Comparison of ENCODE assay signal across 13 mouse cellular contexts in the genomic region with DNA sequence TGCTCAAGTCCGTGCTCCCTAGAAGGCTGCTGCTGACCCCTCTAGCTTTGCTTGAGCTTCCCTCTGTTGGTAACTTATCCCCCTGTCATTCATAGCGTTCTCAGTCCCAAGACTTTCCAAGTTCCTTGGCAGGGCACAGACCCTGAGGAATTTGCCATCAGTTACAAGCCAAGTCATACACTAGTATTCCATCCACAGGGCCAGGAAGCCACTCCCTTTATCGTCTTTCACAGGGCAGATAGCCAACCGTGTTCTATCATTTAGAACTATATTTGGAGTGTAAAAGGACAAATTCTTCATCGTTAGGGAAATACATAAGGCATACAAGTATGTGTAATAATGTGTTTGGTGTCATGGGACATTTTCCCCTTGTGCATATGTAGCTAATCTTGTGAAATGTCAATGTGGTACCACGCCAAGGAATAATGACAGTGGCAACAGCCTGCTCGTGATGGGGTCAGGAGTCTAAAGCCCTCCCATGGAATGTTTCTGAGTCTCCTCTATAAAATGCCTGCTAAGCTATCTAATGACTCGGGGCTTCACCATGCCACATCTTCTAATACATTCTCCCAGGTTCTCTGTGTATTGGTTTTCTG.
"Had no signal": no experiment of that assay in that cellular context is flagged by ENCODE, and none has a peak within 500 bp of the region (broad histone marks: within the 10 kb centered on the region; RNA-seq: fewer than 3 reads in every experiment).

No protein-coding gene starts in this region.

- DNase-seq: kidney, adult 8-10 months; kidney, postnatal 25 days; liver, embryonic 13.5 days; retina, postnatal 1 day; right cerebral cortex, postnatal 4 days; thymus, adult 2 months; thymus, postnatal 36 days had no signal

- H3K4me2 ChIP-seq: limb, embryonic 15.5 days; liver, embryonic 13.5 days; midbrain, embryonic 15.5 days; neural tube, embryonic 13.5 days; stomach, embryonic 15.5 days had no signal

- H3K9me3 ChIP-seq: limb, embryonic 15.5 days; liver, embryonic 13.5 days; midbrain, embryonic 10.5 days; midbrain, embryonic 15.5 days; neural tube, embryonic 13.5 days; stomach, embryonic 15.5 days had no signal

- H3K9ac ChIP-seq: limb, embryonic 15.5 days; liver, embryonic 13.5 days; midbrain, embryonic 15.5 days; neural tube, embryonic 13.5 days; stomach, embryonic 15.5 days had no signal

- H3K27me3 ChIP-seq: limb, embryonic 15.5 days; liver, embryonic 13.5 days; neural tube, embryonic 13.5 days; stomach, embryonic 15.5 days had no signal

- ATAC-seq: intestine, postnatal 0 days; midbrain, embryonic 15.5 days had no signal

- H3K27ac ChIP-seq: limb, embryonic 15.5 days; liver, embryonic 13.5 days; midbrain, embryonic 10.5 days; midbrain, embryonic 15.5 days; neural tube, embryonic 13.5 days; stomach, embryonic 15.5 days had no signal

- H3K4me3 ChIP-seq: limb, embryonic 15.5 days; liver, embryonic 13.5 days; midbrain, embryonic 10.5 days; midbrain, embryonic 15.5 days; neural tube, embryonic 13.5 days; stomach, embryonic 15.5 days had no signal

- H3K4me1 ChIP-seq: limb, embryonic 15.5 days; midbrain, embryonic 10.5 days; midbrain, embryonic 15.5 days; neural tube, embryonic 13.5 days; stomach, embryonic 15.5 days had no signal

- H3K36me3 ChIP-seq: limb, embryonic 15.5 days; liver, embryonic 13.5 days; midbrain, embryonic 10.5 days; midbrain, embryonic 15.5 days; neural tube, embryonic 13.5 days; stomach, embryonic 15.5 days had no signal
